Mouse (Mus musculus) heart, embryonic 15.5 days (tissue): Measurements from ENCODE around the gene Lcn2. TPM values are rescaled to one million over a fixed set of nuclear protein-coding genes. Genes with fewer than 3 reads are reported as not detected.

ENCODE experiments used
- ATAC-seq: fragments of 200-750 bp; cut with Nextera tagmentation; replicated peaks from 2 replicates; pipeline ENCODE4 v1.8.0; 2017; ENCODE audit warnings: low read depth, moderate TSS enrichment; ENCODE audit not compliant: insufficient number of reproducible peaks, insufficient read depth, low FRiP score
- H3K27ac ChIP-seq: fragments of 300-500 bp; sonication (generic); 2 replicates; pipeline ENCODE4 v1.5.1; 2015; ENCODE audit warnings: mild to moderate bottlenecking, inconsistent platforms
- H3K27me3 ChIP-seq: fragments of 300-500 bp; sonication (generic); 2 replicates; pipeline ENCODE4 v1.6.1; 2015; ENCODE audit warnings: inconsistent platforms
- H3K36me3 ChIP-seq: fragments of 300-500 bp; sonication (generic); 2 replicates; pipeline ENCODE4 v1.6.1; 2015; ENCODE audit warnings: mild to moderate bottlenecking, inconsistent platforms
- H3K4me1 ChIP-seq: fragments of 300-500 bp; sonication (generic); replicated peaks from 2 replicates; pipeline ENCODE4 v1.6.1; 2015; ENCODE audit warnings: inconsistent platforms
- H3K4me2 ChIP-seq: fragments of 300-500 bp; sonication (generic); 2 replicates; pipeline ENCODE4 v1.6.1; 2015; ENCODE audit warnings: inconsistent platforms, mild to moderate bottlenecking, moderate library complexity
- H3K4me3 ChIP-seq: fragments of 300-500 bp; sonication (generic); 2 replicates; pipeline ENCODE4 v1.5.1; 2015; ENCODE audit warnings: mild to moderate bottlenecking, inconsistent platforms
- H3K9ac ChIP-seq: fragments of 300-500 bp; sonication (generic); 2 replicates; pipeline ENCODE4 v1.6.1; 2015; ENCODE audit warnings: mild to moderate bottlenecking, inconsistent platforms
- H3K9me3 ChIP-seq: fragments of 300-500 bp; sonication (generic); replicated peaks from 2 replicates; pipeline ENCODE4 v1.6.1; 2016; ENCODE audit warnings: inconsistent platforms
- WGBS: fragments of 180-500 bp; shearing (Covaris S2); methylation state at CpG from one replicate; pipeline ENCODE4 v1.1.7; 2015; ENCODE audit warnings: mixed read lengths; 5-methylcytosine and 5-hydroxymethylcytosine counted together
- polyA plus RNA-seq: library from polyadenylated mRNA; unstranded; fragments of >200 nt; fragmentation: Nextera tagmentation; extraction: Ambion mirVana; gene quantifications from 2 replicates; pipeline ENCODE4 v1.2.1, GENCODE M21; 2015

Gene Lcn2
- polyA plus RNA-seq, 1 experiment from 2014 or later = 2.2 TPM

- Histone ChIP-seq H3K4me2 (peak overlapping the region; percentile 98), H3K4me1 (peaks cover 21% of the 10 kb centered on the region)
- 46% methylated on average over 9 of the region's 9 CpGs for WGBS
These were observed 36.5 kb downstream of the Lcn2 start for GRCm38 (mm10) chr2:32351471-32351961.

GRCm38 (mm10) chr2:32350471-32351051, 37.5 kb downstream of the Lcn2 start:
- Histone ChIP-seq H3K36me3 (no peaks in the 10 kb centered on the region), H3K4me2 (no peak overlapping the region), H3K9me3 (no peaks in the 10 kb centered on the region), H3K27me3 (peaks cover 31% of the 10 kb centered on the region), H3K4me1 (peaks cover 21% of the 10 kb centered on the region), H3K27ac (no peak overlapping the region), H3K4me3 (no peak overlapping the region), H3K9ac (no peak overlapping the region)
- no peak for ATAC-seq
- 53% methylated on average over 13 of the region's 13 CpGs for WGBS

More at GRCm38 (mm10) chr2:32351471-32351961, 36.5 kb downstream of the Lcn2 start:
- Histone ChIP-seq H3K27ac (no peak overlapping the region), H3K36me3 (no peaks in the 10 kb centered on the region), H3K4me3 (no peak overlapping the region), H3K9me3 (no peaks in the 10 kb centered on the region), H3K9ac (no peak overlapping the region), H3K27me3 (peaks cover 31% of the 10 kb centered on the region)
- no peak for ATAC-seq

- H3K27me3 ChIP-seq = peaks cover 31% of the 10 kb centered on the region
- 52% methylated on average over 8 of the region's 8 CpGs for WGBS
- peaks cover 21% of the 10 kb centered on the region for H3K4me1 ChIP-seq
- no peaks in the 10 kb centered on the region for H3K36me3 ChIP-seq
- no peak overlapping the region for H3K4me2 ChIP-seq
- H3K9ac ChIP-seq = no peak overlapping the region
- no peak overlapping the region for H3K4me3 ChIP-seq
- no peaks in the 10 kb centered on the region for H3K9me3 ChIP-seq
- H3K27ac ChIP-seq = no peak overlapping the region
- no peak for ATAC-seq
These were observed 38.3 kb downstream of the Lcn2 start for GRCm38 (mm10) chr2:32349625-32350255.

- H3K4me3 ChIP-seq = no peak overlapping the region
- no peaks in the 10 kb centered on the region for H3K9me3 ChIP-seq
- no peak for ATAC-seq
- no peak overlapping the region for H3K9ac ChIP-seq
- H3K4me2 ChIP-seq = no peak overlapping the region
- H3K36me3 ChIP-seq = no peaks in the 10 kb centered on the region
- H3K4me1 ChIP-seq = peaks cover 16% of the 10 kb centered on the region
- no peak overlapping the region for H3K27ac ChIP-seq
- 80% methylated on average over 11 of the region's 11 CpGs for WGBS
- H3K27me3 ChIP-seq = peaks cover 35% of the 10 kb centered on the region
These were observed 39.7 kb downstream of the Lcn2 start for GRCm38 (mm10) chr2:32348311-32348710.

- Histone ChIP-seq H3K4me2 (no peak overlapping the region), H3K27me3 (peaks cover 35% of the 10 kb centered on the region), H3K27ac (no peak overlapping the region), H3K9me3 (no peaks in the 10 kb centered on the region), H3K4me1 (peaks cover 5% of the 10 kb centered on the region), H3K4me3 (no peak overlapping the region), H3K36me3 (no peaks in the 10 kb centered on the region), H3K9ac (no peak overlapping the region)
- whole genome bisulfite sequencing = 70% methylated on average over 6 of the region's 6 CpGs
- ATAC-seq = no peak
These were observed 41.0 kb downstream of the Lcn2 start for GRCm38 (mm10) chr2:32347019-32347418.

GRCm38 (mm10) chr2:32344598-32345321, 43.3 kb downstream of the Lcn2 start:
- Histone ChIP-seq H3K4me2 (no peak overlapping the region), H3K4me1 (no peaks in the 10 kb centered on the region; the same call in 1 of the 2 replicates), H3K27ac (no peak overlapping the region), H3K36me3 (no peaks in the 10 kb centered on the region), H3K9ac (no peak overlapping the region), H3K4me3 (no peak overlapping the region), H3K27me3 (peaks cover 26% of the 10 kb centered on the region), H3K9me3 (no peaks in the 10 kb centered on the region)
- ATAC-seq = no peak
- 73% methylated on average over 14 of the region's 14 CpGs for WGBS

- Histone ChIP-seq H3K27ac (no peak overlapping the region), H3K4me3 (no peak overlapping the region), H3K9ac (no peak overlapping the region), H3K36me3 (no peaks in the 10 kb centered on the region), H3K4me2 (no peak overlapping the region), H3K4me1 (no peaks in the 10 kb centered on the region), H3K27me3 (peaks cover 25% of the 10 kb centered on the region), H3K9me3 (no peaks in the 10 kb centered on the region)
- ATAC-seq = no peak
- 69% methylated on average over 10 of the region's 10 CpGs for WGBS
These were observed 44.0 kb downstream of the Lcn2 start for GRCm38 (mm10) chr2:32344056-32344455.

- Histone ChIP-seq H3K27ac (no peak overlapping the region), H3K36me3 (no peaks in the 10 kb centered on the region), H3K9me3 (no peaks in the 10 kb centered on the region), H3K4me2 (no peak overlapping the region), H3K4me3 (no peak overlapping the region), H3K27me3 (peaks cover 17% of the 10 kb centered on the region; the same call in 1 of the 2 replicates), H3K4me1 (no peaks in the 10 kb centered on the region), H3K9ac (no peak overlapping the region)
- WGBS = 95% methylated on average over 2 of the region's 2 CpGs
- ATAC-seq = no peak
These were observed 44.7 kb downstream of the Lcn2 start for GRCm38 (mm10) chr2:32343351-32343671.

GRCm38 (mm10) chr2:32342539-32343350, 45.3 kb downstream of the Lcn2 start:
- ATAC-seq = 0 out of 2 replicates have a peak, but pooled peaks have one; percentile 24

GRCm38 (mm10) chr2:32342039-32342438, 46.0 kb downstream of the Lcn2 start:
- Histone ChIP-seq H3K9ac (no peak overlapping the region), H3K4me3 (no peak overlapping the region), H3K27me3 (peaks cover 13% of the 10 kb centered on the region), H3K27ac (no peak overlapping the region), H3K36me3 (no peaks in the 10 kb centered on the region), H3K4me2 (no peak overlapping the region), H3K4me1 (no peaks in the 10 kb centered on the region), H3K9me3 (no peaks in the 10 kb centered on the region)
- ATAC-seq = no peak
- WGBS = 81% methylated on average over 4 of the region's 4 CpGs

More at GRCm38 (mm10) chr2:32342539-32343350, 45.3 kb downstream of the Lcn2 start:
- Histone ChIP-seq H3K4me1 (no peaks in the 10 kb centered on the region), H3K27ac (no peak overlapping the region), H3K9ac (no peak overlapping the region), H3K4me2 (no peak overlapping the region), H3K9me3 (no peaks in the 10 kb centered on the region), H3K27me3 (peaks cover 13% of the 10 kb centered on the region; the same call in 1 of the 2 replicates), H3K4me3 (no peak overlapping the region), H3K36me3 (no peaks in the 10 kb centered on the region)
- 71% methylated on average over 6 of the region's 6 CpGs for WGBS

- no peak overlapping the region for H3K4me2 ChIP-seq
- H3K27me3 ChIP-seq = peaks cover 14% of the 10 kb centered on the region
- H3K36me3 ChIP-seq = no peaks in the 10 kb centered on the region
- no peaks in the 10 kb centered on the region for H3K4me1 ChIP-seq
- ATAC-seq = no peak
- no peaks in the 10 kb centered on the region for H3K9me3 ChIP-seq
- H3K4me3 ChIP-seq = no peak overlapping the region
- H3K27ac ChIP-seq = no peak overlapping the region
- no peak overlapping the region for H3K9ac ChIP-seq
- WGBS = 74% methylated on average over 4 of the region's 4 CpGs
These were observed 46.5 kb downstream of the Lcn2 start for GRCm38 (mm10) chr2:32341634-32341939.
